Mouse (Mus musculus) neutrophil, adult 83 days (primary cell): Measurements from ENCODE around the gene Cdk5r1. TPM values are rescaled to one million over a fixed set of nuclear protein-coding genes. Genes with fewer than 3 reads are reported as not detected.

Experiments
- total RNA-seq, 2 experiments: library from RNA; stranded (reverse); gene quantifications; one replicate each; pipeline ENCODE4 v1.2.4; 2023

Cdk5r1 gene
- 10 to 100 TPM; 18.1 to 18.3 TPM for total RNA-seq

DNA sequence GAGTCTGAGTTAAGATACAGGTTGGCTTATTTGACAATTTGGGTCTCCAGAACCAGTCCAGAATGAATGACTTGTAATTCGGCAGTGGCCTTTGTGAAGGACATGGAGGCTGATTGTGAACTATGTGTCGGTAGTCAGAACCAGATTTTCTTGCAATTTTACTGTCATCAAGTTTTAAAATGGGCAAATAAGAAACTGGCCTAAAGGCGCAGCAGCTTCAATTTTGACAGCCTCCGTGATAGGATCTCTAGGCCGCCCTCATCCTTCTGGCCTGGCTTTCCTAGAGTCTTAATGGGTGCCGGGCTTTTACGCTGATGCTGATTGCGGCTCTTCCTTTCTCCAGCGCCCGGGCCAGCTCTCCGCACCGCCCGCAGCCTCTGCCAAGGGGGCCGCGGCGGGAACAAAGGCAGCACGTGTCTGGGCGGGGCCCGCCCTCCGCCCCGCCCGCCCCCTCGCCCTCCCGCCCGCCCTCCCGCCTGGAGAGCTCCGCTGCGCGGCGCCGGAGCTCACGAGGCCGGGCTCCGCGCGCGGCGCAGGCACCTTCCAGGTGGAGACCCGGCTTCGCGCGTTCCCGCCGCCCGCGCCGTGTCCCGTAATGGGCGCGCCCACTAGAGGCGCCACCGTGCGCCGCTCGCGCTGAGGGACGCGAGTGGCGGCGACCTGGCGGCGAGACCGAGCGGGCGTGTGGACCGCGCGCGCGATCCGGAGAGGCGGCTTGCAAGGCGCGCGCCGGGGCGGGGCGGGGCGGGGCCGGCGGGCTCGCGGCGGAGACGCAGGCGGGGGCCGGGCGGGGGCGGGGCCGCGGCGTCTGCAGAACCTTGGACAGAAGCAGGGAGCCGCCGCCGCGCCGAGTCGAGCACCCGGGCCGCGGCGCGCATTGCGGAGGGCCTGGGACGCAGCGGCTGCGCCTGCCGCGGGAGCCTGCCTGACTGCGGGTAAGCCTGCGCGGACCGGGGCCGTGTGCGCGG is at the start of gene Cdk5r1:
Gene Cdk5r1, plus strand, starts transcription at position 802 of the 968 bp plus-strand sequence.

DNA sequence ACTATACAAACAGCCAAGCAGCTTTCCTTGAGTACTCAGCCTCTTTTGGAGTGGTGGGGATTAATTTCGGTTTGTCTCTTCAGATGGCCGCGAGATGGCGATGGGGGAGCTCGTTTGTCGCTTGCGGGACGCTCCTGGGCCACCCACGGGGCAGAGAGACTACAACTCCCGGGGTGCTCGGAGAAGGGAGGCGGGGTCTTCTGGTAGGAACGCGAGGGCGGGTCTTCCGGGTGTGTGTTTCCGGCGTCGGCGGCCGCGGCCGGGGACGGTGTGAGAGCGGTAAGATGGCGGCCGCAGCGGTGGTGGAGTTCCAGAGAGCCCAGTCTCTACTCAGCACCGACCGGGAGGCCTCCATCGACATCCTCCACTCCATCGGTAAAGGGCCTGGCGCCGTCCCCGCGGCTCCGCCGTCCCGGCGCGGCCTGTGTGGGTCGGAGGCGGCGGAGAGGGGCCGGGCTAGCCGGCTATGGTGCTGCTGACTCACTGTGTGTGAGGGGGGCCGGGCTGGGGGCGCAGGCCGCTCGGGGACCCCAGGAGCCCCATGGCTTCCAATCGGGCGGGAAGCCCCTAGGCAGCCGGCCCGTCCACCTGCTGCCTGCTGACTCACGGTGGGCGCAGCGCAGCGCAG is 48.3 kb upstream of the Cdk5r1 start, which contains the start of gene Psmd11:
Gene Psmd11, plus strand, starts transcription at position 235 of the 628 bp plus-strand sequence.

Other genes starting within 250 kb of the Cdk5r1 start
- under 1 TPM in 1 of 2 experiments, not detected in 1; 0.18 TPM for gene Rhbdl3, start 176.1 kb upstream of the Cdk5r1 start, total RNA-seq
- 1 to 10 TPM; 7.0 to 9.2 TPM for gene 5730455P16Rik, start 99.0 kb upstream of the Cdk5r1 start, total RNA-seq
- 100 to 1,000 TPM; 124 to 129 TPM for gene Zfp207, start 93.7 kb upstream of the Cdk5r1 start, total RNA-seq
- 10 to 100 TPM; 65.7 to 67.6 TPM for gene Psmd11, start 48.4 kb upstream of the Cdk5r1 start, total RNA-seq